Comparison of ENCODE assay signal across 22 mouse cellular contexts in the genomic region with DNA sequence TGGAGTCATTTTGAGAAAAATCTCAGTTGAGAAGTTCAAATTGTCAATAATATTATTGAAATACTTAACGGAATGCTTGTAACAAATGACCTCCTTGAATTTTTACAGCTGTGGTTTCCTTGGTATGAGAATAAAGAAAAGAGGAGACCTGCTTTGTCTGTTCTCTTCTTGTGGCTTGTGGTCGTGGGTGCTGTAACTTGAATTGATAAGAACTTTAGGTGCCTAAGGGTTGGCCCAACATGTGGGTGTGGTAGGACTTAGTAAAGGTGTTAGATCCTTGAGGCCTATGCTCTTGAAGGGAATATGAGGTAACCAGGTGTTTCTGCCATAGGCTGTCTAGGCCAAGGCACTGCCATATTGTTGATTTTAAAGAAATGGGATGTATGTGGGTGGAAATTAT.
"Had no signal": no experiment of that assay in that cellular context is flagged by ENCODE, and none has a peak within 500 bp of the region (broad histone marks: within the 10 kb centered on the region; RNA-seq: fewer than 3 reads in every experiment).

No protein-coding gene starts in this region.

- H3K9me3 ChIP-seq: limb, embryonic 12.5 days; limb, embryonic 15.5 days; megakaryocyte, embryonic 14.5 days; midbrain, embryonic 10.5 days; midbrain, embryonic 13.5 days had no signal

- H3K27ac ChIP-seq: left cerebral cortex, adult 2 months; limb, embryonic 12.5 days; limb, embryonic 15.5 days; liver, embryonic 14.5 days; macrophage; midbrain, embryonic 10.5 days; midbrain, embryonic 13.5 days had no signal

- H3K4me2 ChIP-seq: limb, embryonic 12.5 days; limb, embryonic 15.5 days; liver, embryonic 11.5 days; lung, embryonic 14.5 days; midbrain, embryonic 13.5 days had no signal

- DNase-seq: kidney, adult 2 months; kidney, postnatal 10 days; kidney, postnatal 36 days; layer of hippocampus, postnatal 36 days; liver, postnatal 0 days; lung, embryonic 14.5 days; right cerebral cortex, adult 18-20 months; thymus, adult 18-20 months; thymus, postnatal 14 days had no signal

- H3K4me1 ChIP-seq: limb, embryonic 12.5 days; limb, embryonic 15.5 days; megakaryocyte, embryonic 14.5 days; midbrain, embryonic 10.5 days; midbrain, embryonic 13.5 days had no signal

- H3K36me3 ChIP-seq: limb, embryonic 12.5 days; limb, embryonic 15.5 days; midbrain, embryonic 10.5 days; midbrain, embryonic 13.5 days had no signal

- H3K27me3 ChIP-seq: limb, embryonic 12.5 days; limb, embryonic 15.5 days; megakaryocyte, embryonic 14.5 days; midbrain, embryonic 13.5 days had no signal

- ATAC-seq: intestine, postnatal 0 days; liver, postnatal 0 days; lung, postnatal 0 days; midbrain, embryonic 13.5 days; midbrain, embryonic 16.5 days had no signal

- H3K4me3 ChIP-seq: left cerebral cortex, adult 2 months; limb, embryonic 12.5 days; limb, embryonic 15.5 days; megakaryocyte, embryonic 14.5 days; midbrain, embryonic 10.5 days; midbrain, embryonic 13.5 days; myocyte had no signal

- H3K9ac ChIP-seq: limb, embryonic 12.5 days; limb, embryonic 15.5 days; liver, embryonic 14.5 days; liver, postnatal 0 days; lung, embryonic 14.5 days; midbrain, embryonic 13.5 days had no signal
